Mouse (Mus musculus) erythroid progenitor cell, adult 5-6 weeks (primary cell): ENCODE measurements around the gene Vamp2. TPM values are rescaled to one million over a fixed set of nuclear protein-coding genes. Genes with fewer than 3 reads are reported as not detected.

Experiments used
- ATAC-seq: replicated peaks from 2 replicates; pipeline ENCODE4 v1.8.0; 2016; ENCODE audit warnings: moderate number of reproducible peaks, mild to moderate bottlenecking, moderate TSS enrichment, inconsistent platforms; ENCODE audit not compliant: poor library complexity, low FRiP score, severe bottlenecking
- total RNA-seq, 2 experiments: library from RNA; stranded (forward) in 1 of 2; stranded (reverse) in 1 of 2; fragments of 150-400 nt in 1 of 2; fragments of 186-747, 209-891 nt in 1 of 2; gene quantifications; 2 replicates each; pipeline versions ENCODE4 v1.2.3 to v1.2.4; 2015 to 2017; ENCODE audit warnings: low replicate concordance in 2 of 2

Vamp2 gene
- total RNA-seq, 2 experiments from 2014 or later: 31.1 to 114 TPM

DNA sequence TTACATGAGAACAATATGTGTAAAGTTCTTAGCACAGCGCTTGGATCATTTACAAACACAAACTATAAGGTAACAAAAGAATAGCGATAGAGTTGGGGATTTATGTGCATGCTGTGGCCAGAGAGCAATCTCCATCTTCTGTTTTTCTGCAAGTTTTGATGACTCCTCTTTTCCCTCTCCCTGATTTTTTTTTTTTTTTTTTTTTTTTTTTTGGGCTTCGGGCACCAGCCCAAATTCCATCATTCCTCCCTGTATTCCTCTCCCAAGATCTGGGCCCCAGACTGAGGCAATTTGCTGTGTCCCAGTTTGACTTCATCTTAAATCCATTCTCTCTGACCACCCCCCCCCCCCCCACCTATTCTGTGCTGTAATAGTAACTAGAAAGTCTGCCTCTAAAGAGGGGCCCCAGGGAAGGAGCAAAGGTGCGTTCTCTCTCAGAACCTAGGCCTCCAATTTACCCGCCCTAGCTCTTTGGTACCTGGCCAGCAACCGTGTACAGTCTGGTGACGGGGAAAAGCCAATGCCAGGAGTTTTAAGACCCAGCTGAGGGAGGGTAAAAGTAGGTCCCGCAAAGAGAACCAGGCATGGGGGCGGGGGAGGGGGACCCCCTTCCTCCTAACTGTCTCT lies 8.2 kb downstream of the Vamp2 start:
- no peak; the same call in 1 of the 2 replicates for ATAC-seq

DNA sequence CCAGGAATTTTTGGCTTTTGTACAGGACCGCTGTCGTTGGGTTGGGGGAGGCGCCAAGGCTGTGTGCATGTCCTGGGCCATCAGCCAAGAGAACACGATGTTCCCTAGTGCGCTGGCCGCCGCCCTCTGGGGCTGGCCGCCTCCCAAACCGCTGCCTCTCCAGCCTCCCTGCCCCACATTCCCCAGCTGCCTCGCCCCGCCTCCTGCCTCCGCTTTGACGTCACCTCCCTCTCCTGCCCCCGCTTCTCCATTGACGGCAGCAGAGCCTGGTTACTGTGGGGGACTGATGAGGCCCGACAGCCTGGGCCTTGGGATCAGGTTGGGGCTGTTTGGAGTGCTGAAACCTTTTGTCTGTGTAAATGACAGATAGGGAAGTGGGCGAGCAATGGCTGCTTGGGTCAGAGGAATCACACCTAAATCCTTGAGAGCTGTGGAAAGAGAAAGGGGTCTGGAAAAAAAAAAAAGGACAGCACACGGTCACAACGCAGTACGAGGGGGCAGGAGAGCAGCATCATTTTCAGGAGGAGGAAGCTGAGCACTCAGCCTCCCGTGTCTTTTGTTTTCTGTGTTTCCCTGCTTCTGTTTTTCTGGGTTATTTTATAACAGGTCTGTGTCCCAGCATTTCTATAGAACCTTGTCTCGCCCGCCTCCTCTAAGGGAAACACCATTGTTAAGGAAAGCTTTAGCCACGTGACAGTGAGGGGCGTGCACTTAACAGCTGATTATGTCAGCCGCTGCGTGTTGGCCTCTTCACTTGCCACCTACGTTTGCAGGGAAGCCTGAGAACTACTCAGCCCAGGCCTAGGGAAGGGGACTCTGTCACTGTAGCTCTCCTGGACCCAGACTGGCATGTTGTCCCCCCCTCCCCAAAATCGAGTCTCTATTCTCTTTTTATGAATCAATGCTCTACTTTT lies 9.0 kb downstream of the Vamp2 start:
- ATAC-seq: peak; percentile 65

DNA sequence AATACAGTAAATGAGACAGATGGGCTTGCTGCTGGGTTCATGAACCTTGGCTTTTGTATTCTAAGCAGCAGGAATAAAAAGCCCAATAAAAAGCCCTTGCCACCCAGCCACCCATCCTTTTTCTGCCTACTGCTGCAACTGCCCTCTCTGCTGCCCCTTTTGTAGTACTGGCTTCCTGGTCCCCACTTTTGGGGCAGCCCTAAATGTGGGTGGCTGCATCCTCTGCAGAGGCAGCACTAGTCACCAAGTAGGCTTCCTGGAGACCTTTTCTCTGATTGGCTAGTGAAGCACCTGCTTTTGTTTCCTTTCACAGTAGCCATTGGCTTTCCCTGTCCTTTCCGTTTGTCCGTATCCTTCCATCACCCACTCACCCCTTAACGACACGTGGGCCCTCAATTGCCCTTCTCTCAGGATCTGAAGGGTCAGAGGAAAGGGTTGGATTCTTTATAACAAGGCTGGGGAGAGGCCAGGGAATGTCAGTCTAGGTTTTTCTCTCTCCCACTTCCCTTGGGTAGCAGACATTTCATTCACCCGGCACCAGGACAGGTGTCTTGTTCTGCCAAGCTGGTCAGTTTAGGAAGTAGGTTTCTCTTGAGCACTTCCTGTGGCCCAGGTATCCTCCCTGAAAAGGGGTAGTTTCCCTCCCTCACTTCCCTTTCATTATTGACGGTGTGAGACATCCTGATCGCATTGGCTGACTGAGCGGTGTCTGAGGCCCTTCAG lies 9.9 kb downstream of the Vamp2 start:
- no peak for ATAC-seq

GRCm38 (mm10) chr11:69098762-69099091 lies 10.4 kb downstream of the Vamp2 start:
- peak; percentile 63 for ATAC-seq

DNA sequence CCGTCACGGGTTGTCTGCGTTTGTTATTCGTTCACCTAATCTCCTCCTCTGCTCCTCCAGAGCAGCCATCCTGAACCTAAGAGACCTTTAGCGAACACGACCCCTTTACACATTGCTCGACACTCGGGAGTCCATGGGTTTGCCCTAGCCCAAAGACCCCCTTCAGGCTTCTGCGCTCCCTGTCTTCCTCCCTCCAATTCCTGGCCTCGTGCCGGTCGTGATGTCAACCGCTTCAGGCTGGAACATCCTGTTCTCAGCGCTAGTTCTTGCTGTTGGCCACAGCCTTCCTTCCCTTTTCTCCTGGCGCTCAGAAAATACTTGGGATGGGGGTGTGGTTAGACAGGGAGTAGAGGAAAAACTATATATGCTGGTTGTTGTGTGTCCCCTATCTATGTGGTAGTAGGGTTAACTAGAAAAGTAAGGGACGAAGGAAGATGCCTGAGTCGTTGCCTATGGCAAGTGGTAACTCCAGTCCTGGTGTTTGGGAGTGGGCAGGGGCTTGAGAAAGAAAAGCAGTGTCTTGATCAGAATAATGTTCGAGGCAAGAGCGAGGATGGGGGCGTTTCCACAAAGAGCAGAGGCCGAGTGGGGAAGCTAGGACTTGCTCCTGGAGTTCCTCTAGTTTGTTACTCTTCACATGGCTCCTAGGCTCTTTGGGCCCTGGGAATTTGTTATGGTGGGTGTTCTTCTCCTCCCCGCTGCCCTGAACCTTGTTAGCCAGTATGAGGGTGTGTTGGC lies 11.1 kb downstream of the Vamp2 start:
- no peak for ATAC-seq

- peak; percentile 35 for ATAC-seq
These were observed 11.6 kb downstream of the Vamp2 start for GRCm38 (mm10) chr11:69099915-69100345.

- no peak for ATAC-seq
These were observed 12.5 kb downstream of the Vamp2 start for GRCm38 (mm10) chr11:69100639-69101360.

GRCm38 (mm10) chr11:69101604-69102402 lies 13.5 kb downstream of the Vamp2 start:
- no peak for ATAC-seq

GRCm38 (mm10) chr11:69102403-69102725 lies 14.1 kb downstream of the Vamp2 start:
- ATAC-seq: no peak

DNA sequence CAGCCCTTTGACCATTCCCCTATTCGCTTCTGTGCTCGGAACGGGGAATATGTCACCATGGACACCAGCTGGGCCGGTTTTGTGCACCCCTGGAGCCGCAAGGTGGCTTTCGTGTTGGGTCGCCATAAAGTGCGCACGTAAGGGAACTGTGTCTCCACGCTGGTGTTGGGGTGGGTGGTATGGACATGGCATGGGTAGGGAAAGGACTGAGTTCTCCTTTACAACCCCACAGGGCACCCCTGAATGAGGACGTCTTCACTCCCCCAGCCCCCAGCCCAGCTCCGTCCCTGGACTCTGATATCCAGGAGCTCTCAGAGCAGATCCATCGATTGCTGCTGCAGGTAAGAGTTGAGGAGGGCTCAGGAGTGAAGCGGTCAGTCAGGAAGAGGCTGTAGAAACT lies 14.8 kb downstream of the Vamp2 start:
- no peak for ATAC-seq

GRCm38 (mm10) chr11:69103531-69104435 lies 15.5 kb downstream of the Vamp2 start:
- no peak for ATAC-seq

GRCm38 (mm10) chr11:69104487-69104886 lies 16.2 kb downstream of the Vamp2 start:
- no peak for ATAC-seq

GRCm38 (mm10) chr11:69105227-69105626 lies 16.9 kb downstream of the Vamp2 start:
- ATAC-seq: no peak

DNA sequence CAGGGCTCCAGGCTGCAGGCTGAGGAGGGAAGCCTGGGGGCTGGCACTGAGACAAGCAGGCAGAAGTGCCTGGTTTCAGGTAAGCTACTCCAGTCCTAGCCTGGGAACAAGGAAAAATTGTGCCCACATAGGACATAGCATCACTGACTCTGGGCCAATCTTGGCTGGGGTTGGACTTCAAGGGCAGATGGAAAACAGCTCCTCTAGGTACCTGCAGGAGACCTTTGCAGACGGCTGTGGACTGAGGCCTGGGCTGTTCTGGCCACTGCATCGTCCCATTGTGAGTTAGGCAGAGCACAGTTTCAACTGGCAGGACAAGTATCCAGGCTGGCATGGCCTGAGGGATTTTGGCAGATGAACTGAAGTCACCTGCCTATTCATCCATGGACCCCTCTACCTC lies 17.5 kb downstream of the Vamp2 start:
- no peak for ATAC-seq

- no peak for ATAC-seq
These were observed 18.0 kb downstream of the Vamp2 start for GRCm38 (mm10) chr11:69106299-69106698.

- no peak for ATAC-seq
These were observed 18.6 kb downstream of the Vamp2 start for GRCm38 (mm10) chr11:69106842-69107241.

GRCm38 (mm10) chr11:69107676-69108075 lies 19.4 kb downstream of the Vamp2 start:
- no peak for ATAC-seq

- no peak for ATAC-seq
These were observed 19.9 kb downstream of the Vamp2 start for GRCm38 (mm10) chr11:69108223-69108622.
